Mouse (Mus musculus) forebrain, embryonic 10.5 days (tissue): ENCODE data around the gene Bend6. TPM values are rescaled to one million over a fixed set of nuclear protein-coding genes. Genes with fewer than 3 reads are reported as not detected.
A peak's percentile ranks its signal among the peaks of the same experiment; 100 is the strongest.

Experiments used
- DNase-seq: peaks from one replicate; pipeline ENCODE4 v3.0.0-alpha.2; 2017; ENCODE audit warnings: low spot score; ENCODE audit errors: extremely low spot score
- H3K27ac ChIP-seq: fragments of 300-500 bp; sonication (generic); 2 replicates; pipeline ENCODE4 v1.5.1; 2016; ENCODE audit warnings: mild to moderate bottlenecking
- H3K27me3 ChIP-seq: fragments of 300-500 bp; sonication (generic); 2 replicates; pipeline ENCODE4 v1.6.1; 2016; ENCODE audit warnings: mild to moderate bottlenecking; ENCODE audit not compliant: poor library complexity, severe bottlenecking
- H3K36me3 ChIP-seq: fragments of 300-500 bp; sonication (generic); replicated peaks from 2 replicates; pipeline ENCODE4 v1.6.1; 2016; ENCODE audit warnings: mild to moderate bottlenecking, moderate library complexity
- H3K4me1 ChIP-seq: fragments of 300-500 bp; sonication (generic); 2 replicates; pipeline ENCODE4 v1.6.1; 2016
- H3K4me3 ChIP-seq: fragments of 300-500 bp; sonication (generic); 2 replicates; pipeline ENCODE4 v1.5.1; 2016; ENCODE audit warnings: mild to moderate bottlenecking, moderate library complexity
- H3K9me3 ChIP-seq: fragments of 300-500 bp; sonication (generic); 2 replicates; pipeline ENCODE4 v1.6.1; 2016; ENCODE audit warnings: mild to moderate bottlenecking, moderate library complexity
- WGBS: fragments of 180-500 bp; shearing (Covaris S2); methylation state at CpG from one replicate; pipeline ENCODE4 v1.1.7; 2016; 5-methylcytosine and 5-hydroxymethylcytosine counted together
- polyA plus RNA-seq: library from polyadenylated mRNA; unstranded; fragments of >200 nt; fragmentation: Nextera tagmentation; extraction: Ambion mirVana; gene quantifications from 2 replicates; pipeline ENCODE4 v1.2.1, GENCODE M21; 2016

Bend6 gene
- polyA plus RNA-seq, result 1.5 and 2.0 TPM in 2 replicates

DNA sequence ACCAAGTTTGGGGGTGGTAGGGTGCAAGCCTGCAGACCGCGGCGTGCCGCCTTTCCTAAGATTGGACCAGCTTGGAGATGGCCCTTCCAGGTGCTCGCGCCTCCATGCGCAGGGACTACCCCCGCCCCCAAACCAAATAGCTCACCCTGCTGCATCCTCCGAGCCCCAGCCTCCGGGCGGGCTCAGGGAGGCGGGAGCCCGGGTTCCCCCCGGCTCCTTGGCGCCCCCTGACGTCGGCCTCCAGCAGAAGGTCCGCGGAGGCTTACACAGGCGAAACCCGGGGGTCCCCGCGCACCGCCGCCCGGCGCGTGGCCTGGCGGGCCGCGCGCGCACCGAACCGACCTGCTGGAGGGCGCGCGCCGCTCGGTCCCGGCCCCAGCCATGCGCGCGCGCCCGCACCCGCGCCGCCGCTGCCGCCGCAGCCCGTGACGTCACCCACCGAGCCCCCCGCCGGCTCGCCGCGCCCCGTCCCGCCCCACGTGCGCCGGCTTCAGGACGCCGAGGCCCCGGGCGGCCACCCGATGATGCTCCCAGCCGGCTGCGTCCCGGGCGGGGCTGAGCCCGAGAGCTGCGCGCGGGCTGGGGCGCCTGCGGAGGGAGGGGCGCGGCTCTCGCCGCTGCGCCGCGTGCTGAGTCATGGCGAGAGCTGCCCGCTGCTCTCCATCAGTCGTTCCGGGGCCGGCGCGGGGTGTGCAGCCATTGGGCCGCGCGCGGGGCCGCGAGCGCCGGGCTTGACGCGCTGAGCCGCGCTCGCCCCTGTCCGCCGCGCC is at the start of gene Bend6:
Gene Bend6, minus strand, starts transcription at position 396 of the 770 bp plus-strand sequence.
- WGBS, result 3% methylated on average over 103 of the region's 110 CpGs
- H3K36me3 ChIP-seq, result no peaks in the 10 kb centered on the region
- peaks cover 27% of the 10 kb centered on the region for H3K4me1 ChIP-seq
- H3K27ac ChIP-seq, result peak within 1 kb of the TSS; percentile 89
- peak; percentile 71 for DNase-seq
- peaks cover 56% of the 10 kb centered on the region for H3K27me3 ChIP-seq
- peak within 1 kb of the TSS; percentile 73 for H3K4me3 ChIP-seq
- no peaks in the 10 kb centered on the region for H3K9me3 ChIP-seq

DNA sequence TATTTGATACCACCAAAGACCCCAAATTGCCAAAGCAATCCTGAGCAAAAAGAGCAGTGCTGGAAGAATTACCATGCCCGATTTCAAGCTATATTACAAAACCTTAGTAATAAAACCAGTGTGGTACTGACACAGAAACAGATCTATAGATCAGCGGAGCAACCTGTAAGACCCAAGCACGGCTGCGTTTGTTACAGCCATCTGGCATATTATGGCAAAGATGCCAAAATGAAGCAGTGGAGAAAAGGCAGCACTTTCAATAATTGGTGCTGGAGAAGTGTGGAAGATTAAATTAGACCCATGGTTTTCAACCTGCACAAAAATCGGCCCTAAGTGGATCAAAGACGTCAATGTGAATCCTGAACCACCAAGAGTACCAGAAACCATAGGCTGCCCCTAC is 48.0 kb upstream of the Bend6 start:
- H3K27ac ChIP-seq, result no peak overlapping the region
- no peak overlapping the region for H3K4me3 ChIP-seq
- no peaks in the 10 kb centered on the region for H3K36me3 ChIP-seq
- DNase-seq, result no peak
- 95% methylated on average over 6 of the region's 6 CpGs for WGBS
- no peaks in the 10 kb centered on the region for H3K4me1 ChIP-seq
- H3K9me3 ChIP-seq, result no peaks in the 10 kb centered on the region
- H3K27me3 ChIP-seq, result no peaks in the 10 kb centered on the region

DNA sequence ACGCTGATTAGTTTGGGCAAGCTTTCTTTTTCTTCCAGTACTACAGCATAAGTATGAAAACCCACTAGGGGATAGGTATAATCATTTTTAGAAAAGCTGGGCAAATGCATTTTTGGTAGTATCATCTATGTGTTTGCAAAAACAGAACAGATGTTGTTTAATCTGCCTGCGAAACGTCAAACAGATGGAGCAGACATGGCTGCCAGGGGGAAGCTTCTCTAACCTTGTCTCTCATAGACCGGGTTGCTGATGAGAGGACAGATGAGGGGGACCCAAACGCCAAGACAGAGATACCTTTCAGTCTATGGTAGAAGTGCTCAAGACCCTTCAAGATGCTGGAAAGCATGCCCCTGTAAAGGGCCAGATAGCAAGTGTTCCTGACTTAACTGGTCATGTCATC is 40.9 kb upstream of the Bend6 start:
- DNase-seq, result no peak
- H3K4me3 ChIP-seq, result no peak overlapping the region
- H3K9me3 ChIP-seq, result no peaks in the 10 kb centered on the region
- no peaks in the 10 kb centered on the region for H3K27me3 ChIP-seq
- H3K27ac ChIP-seq, result no peak overlapping the region
- 90% methylated on average over 5 of the region's 5 CpGs for WGBS
- H3K4me1 ChIP-seq, result no peaks in the 10 kb centered on the region
- no peaks in the 10 kb centered on the region for H3K36me3 ChIP-seq

DNA sequence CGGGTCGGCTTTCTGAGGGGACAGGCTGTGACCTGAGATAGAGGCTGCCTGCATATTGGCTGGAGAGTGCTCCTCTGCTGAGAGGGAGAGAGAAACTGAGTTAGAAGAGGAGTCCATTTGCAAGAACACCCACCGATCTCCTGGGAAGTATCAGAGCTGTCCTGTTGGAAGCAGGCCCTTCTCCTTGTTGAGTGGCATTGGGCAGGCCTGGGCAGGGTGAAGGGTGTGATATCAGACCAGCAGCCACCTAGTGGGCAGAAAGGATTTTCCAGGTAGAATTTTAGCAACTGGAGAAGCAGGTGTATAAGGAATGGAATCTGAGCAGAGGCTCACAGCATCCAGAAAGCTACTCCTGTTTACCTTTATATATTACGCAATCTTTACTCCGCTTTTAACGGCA is 40.2 kb upstream of the Bend6 start:
- Histone ChIP-seq H3K9me3 (no peaks in the 10 kb centered on the region), H3K27me3 (no peaks in the 10 kb centered on the region), H3K4me3 (no peak overlapping the region), H3K4me1 (no peaks in the 10 kb centered on the region), H3K36me3 (no peaks in the 10 kb centered on the region), H3K27ac (no peak overlapping the region)
- DNase-seq, result no peak
- 91% methylated on average over 6 of the region's 6 CpGs for WGBS

DNA sequence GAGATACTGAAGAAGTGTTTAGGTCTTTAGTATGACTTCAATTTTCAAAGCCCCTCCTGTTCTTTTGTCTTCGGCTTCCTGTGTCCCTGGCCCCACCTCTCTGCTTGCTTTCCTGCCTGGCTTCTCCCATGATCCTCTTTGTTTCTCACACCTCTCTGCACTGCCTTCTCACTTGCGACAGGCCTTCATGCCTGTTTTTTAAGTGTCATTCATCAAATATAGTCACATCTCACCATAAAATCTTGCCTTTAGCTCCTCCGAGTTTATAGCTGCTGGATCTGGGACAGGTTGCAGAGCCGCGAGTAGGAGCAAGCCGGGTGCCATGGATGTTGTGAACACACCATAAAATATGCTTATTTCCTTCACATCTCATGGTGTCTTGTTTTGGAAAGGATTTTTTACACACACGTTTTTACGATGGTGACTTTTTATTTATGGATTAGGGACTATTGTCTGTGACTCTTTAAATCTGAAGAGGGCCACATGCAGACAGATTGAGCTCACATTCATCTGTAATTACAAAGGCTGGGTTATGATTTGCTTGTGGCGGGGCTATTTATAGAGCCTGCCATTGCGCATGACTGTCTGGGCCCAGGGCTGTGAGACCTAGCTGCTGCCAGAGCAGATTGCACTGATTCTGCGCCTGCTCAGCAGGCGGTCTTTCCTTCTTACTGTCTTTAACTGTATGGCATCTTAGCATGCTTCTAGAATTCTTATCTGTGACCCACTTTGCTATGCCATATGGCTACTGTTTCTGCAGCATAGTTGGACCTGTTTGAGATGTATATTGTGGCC is 39.2 kb upstream of the Bend6 start:
- Histone ChIP-seq H3K9me3 (no peaks in the 10 kb centered on the region), H3K36me3 (no peaks in the 10 kb centered on the region), H3K27me3 (no peaks in the 10 kb centered on the region), H3K27ac (no peak overlapping the region), H3K4me1 (no peaks in the 10 kb centered on the region), H3K4me3 (no peak overlapping the region)
- WGBS, result 90% methylated on average over 12 of the region's 12 CpGs
- no peak for DNase-seq

DNA sequence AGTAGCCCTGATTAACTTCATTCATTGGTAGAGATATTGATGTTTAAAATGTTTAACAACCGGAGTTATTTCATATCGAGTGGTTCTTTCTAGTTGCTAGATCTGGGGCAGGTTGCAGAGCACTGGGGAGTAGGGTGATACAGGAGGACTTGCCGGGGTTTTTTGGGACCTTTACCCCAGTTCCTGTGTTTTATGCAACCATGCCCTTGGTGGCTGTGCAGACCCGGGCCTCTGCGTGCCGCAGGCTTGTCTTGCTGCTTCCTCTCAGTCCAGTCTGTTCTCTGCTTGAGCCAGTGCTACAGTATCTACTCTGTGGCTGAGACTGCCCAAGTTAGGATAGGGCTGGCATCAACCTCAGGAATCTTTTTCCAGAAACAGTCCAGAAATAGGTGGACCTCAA is 38.1 kb upstream of the Bend6 start:
- H3K9me3 ChIP-seq, result no peaks in the 10 kb centered on the region
- no peak overlapping the region for H3K27ac ChIP-seq
- no peak for DNase-seq
- H3K4me1 ChIP-seq, result no peaks in the 10 kb centered on the region
- WGBS, result 91% methylated on average over 6 of the region's 6 CpGs
- H3K4me3 ChIP-seq, result no peak overlapping the region
- no peaks in the 10 kb centered on the region for H3K27me3 ChIP-seq
- H3K36me3 ChIP-seq, result no peaks in the 10 kb centered on the region

DNA sequence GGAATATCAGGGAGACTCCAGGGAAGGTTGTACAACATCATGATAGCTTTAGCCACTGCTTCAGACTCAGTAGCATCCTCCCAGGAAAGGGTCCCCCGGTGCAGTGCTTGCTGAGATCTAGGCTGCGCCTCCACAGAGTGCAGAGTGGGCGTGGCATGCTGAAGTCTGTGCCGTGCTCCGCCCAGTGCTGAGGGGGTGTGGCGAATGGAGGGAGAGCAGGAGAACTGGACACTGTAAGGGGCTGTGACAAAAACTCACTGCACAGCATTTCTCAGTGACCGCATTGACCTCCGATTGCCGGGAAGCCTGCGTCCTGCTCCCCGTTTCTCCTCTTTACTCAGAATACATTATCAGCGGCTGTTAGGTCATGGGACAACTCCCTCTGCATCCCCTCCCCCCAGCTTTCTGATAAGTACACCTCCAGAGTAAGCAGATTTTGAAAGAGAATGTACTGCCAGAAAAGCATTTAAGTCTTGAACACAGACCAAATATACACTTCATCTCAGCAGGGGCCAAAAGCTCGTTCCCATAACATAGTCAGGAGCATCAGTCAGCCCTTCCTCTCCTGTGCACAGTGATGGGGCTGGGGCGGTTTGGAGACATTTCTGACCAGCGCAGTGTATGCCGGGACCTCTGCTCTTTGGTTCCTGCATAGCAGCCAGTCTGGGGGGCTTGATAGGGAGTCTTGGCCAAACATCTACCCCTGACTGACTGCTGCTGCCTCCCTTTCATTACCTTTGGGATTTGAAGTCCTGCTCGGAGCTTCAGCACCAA is 37.5 kb upstream of the Bend6 start:
- WGBS, result 80% methylated on average over 17 of the region's 17 CpGs
- no peaks in the 10 kb centered on the region for H3K27me3 ChIP-seq
- no peaks in the 10 kb centered on the region for H3K4me1 ChIP-seq
- no peaks in the 10 kb centered on the region for H3K36me3 ChIP-seq
- no peaks in the 10 kb centered on the region for H3K9me3 ChIP-seq
- no peak overlapping the region for H3K27ac ChIP-seq
- DNase-seq, result no peak
- H3K4me3 ChIP-seq, result no peak overlapping the region

DNA sequence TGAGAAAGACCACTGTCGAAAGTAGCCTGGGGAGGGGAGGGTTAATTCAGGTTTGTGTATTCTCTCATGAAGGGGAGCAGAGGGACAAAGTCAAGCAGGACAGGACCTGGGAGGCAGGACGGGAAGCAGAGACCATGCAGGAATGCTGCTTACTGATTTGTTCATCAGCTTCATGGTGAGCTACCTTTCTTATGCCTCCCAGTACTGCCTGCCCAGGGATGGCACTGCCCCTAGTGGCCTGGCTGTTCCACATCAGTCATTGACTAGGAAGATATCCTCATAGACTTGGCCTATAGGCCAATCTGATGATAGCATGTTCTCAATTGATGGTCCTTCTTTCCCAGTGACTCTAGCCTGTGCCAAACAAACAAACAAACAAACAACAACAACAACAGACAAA is 36.3 kb upstream of the Bend6 start:
- no peak for DNase-seq
- Histone ChIP-seq H3K4me3 (no peak overlapping the region), H3K4me1 (no peaks in the 10 kb centered on the region), H3K27ac (no peak overlapping the region), H3K9me3 (no peaks in the 10 kb centered on the region), H3K27me3 (no peaks in the 10 kb centered on the region), H3K36me3 (no peaks in the 10 kb centered on the region)
- 83% methylated on average over 2 of the region's 2 CpGs for WGBS

DNA sequence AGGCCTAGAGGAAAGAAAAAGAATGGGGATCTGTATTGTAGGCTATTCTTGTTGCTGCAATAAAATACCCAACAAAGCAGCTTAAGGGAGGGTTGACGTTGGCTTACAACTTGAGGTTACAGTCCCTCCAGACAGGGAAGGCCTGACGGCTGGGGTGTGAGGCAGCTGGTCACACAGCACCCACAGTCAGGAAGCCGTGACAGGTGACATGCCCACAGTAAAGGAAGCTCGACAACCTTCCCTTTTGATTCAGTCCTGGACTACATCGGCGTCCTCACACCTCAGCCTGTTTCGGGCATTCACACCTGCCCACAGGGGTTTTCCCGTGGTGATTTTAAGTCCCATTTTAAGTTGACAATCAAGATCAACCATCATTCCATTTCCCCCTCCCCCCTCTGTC is 35.0 kb upstream of the Bend6 start:
- no peak overlapping the region for H3K27ac ChIP-seq
- H3K36me3 ChIP-seq, result no peaks in the 10 kb centered on the region
- H3K27me3 ChIP-seq, result no peaks in the 10 kb centered on the region
- DNase-seq, result no peak
- H3K4me1 ChIP-seq, result no peaks in the 10 kb centered on the region
- H3K4me3 ChIP-seq, result no peak overlapping the region
- H3K9me3 ChIP-seq, result no peaks in the 10 kb centered on the region
- WGBS, result 90% methylated on average over 8 of the region's 8 CpGs

DNA sequence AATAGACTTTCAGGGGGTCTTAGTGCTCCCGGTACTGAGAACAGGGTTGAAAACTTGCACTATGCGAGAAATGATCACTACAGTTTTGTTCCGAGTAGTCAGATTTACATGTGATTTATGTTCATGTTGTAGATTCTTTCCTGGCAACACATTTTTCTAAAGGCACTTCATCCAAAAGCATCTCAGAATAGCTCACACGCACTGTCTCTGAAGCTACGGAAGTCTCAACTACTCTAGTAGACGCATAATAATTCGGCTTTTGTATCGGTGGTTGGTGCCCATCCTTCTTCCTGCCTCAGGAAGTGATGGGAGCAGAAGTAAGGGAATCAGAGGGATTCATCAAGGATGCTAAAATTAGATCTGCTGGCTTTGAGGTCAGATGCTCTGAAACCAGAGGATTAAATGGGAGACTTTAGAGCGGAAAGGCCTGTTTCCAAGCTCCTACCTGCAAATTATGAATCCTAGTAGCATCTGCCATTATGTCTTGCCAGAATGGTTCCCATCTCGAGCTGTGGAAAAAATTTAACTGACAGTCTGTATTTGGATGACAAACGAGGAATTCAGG is 32.8 kb upstream of the Bend6 start:
- Histone ChIP-seq H3K27me3 (no peaks in the 10 kb centered on the region), H3K27ac (no peak overlapping the region), H3K36me3 (no peaks in the 10 kb centered on the region), H3K9me3 (no peaks in the 10 kb centered on the region), H3K4me3 (no peak overlapping the region), H3K4me1 (no peaks in the 10 kb centered on the region)
- WGBS, result 87% methylated on average over 11 of the region's 11 CpGs
- no peak for DNase-seq

DNA sequence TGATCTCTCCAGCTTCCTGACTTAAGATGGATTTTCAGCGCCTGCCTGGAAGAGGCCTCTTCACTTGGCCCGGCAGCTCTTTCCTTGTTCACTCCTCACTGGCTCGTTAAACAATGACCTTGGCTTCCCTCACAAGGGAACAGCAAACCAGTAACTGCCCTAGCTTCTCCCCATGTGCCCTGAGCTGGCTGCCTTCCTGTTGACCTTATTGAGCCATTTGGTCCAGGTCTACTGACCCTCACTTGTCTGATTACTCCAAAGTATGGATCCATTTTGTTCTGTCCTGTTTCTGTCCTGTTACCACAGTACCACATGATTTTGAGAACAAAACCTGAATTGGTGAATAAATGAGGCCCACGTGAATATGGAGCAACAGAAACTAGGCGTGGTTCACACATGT is 32.2 kb upstream of the Bend6 start:
- Histone ChIP-seq H3K4me3 (no peak overlapping the region), H3K27me3 (no peaks in the 10 kb centered on the region), H3K4me1 (no peaks in the 10 kb centered on the region), H3K27ac (no peak overlapping the region), H3K9me3 (no peaks in the 10 kb centered on the region), H3K36me3 (no peaks in the 10 kb centered on the region)
- WGBS, result 90% methylated on average over 5 of the region's 5 CpGs
- no peak for DNase-seq

DNA sequence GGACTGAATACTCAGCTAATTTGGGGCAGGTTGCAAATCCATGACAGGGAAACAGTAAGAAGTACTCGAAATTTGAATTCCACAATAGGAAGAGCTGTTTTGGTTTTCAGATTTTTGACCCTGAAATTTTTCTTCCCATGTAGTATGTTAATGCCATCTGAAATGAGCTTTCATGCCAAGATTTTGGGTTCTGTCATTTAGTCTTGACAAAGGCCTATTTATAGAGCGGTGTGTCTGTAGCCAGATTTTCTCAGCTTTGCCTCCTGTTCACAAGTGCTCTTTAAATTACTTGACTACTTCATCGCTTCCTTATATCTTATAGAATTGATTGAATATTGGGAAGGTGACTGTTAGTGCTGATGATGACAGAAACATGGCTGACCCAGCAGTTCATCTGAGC is 28.3 kb upstream of the Bend6 start:
- H3K27me3 ChIP-seq, result no peaks in the 10 kb centered on the region
- 89% methylated on average over 3 of the region's 3 CpGs for WGBS
- no peak for DNase-seq
- H3K9me3 ChIP-seq, result no peaks in the 10 kb centered on the region
- H3K4me1 ChIP-seq, result peaks cover 16% of the 10 kb centered on the region
- no peak overlapping the region for H3K4me3 ChIP-seq
- no peak overlapping the region for H3K27ac ChIP-seq
- H3K36me3 ChIP-seq, result no peaks in the 10 kb centered on the region
